Comparison of ENCODE assay signal across 7 mouse cellular contexts in genomic region chr14:46788505-46788901, GRCm38 (mm10). TPM values are rescaled to one million over a fixed set of nuclear protein-coding genes. Genes with fewer than 3 reads are reported as not detected.
DNase-seq lines count a peak whose midpoint lies in the region; ATAC-seq lines count a peak whose summit lies in the region.

No protein-coding gene starts in this region.

- H3K9ac ChIP-seq in lung, embryonic 16.5 days (ENCODE audit: low read length): peak overlapping the region; percentile 46; the same call in 1 of the 2 replicates
- H3K9ac ChIP-seq in intestine, embryonic 16.5 days (ENCODE audit: low read depth, low read length): peak overlapping the region; percentile 6; the same call in 1 of the 2 replicates
- no peak overlapping the region for H3K9ac ChIP-seq in midbrain, embryonic 14.5 days (replicated peaks; ENCODE audit: low read length)

- no peak for DNase-seq in lung, postnatal 36 days
- no peak for DNase-seq in midbrain, embryonic 14.5 days
- DNase-seq in urinary bladder, postnatal 14 days (ENCODE audit: low spot score): no peak
- DNase-seq in urinary bladder, postnatal 4 days (ENCODE audit: low spot score in 2 of 2): no peak

- peak overlapping the region; percentile 96 for H3K4me3 ChIP-seq in lung, embryonic 16.5 days (ENCODE audit: low read length)
- peak overlapping the region; percentile 96 for H3K4me3 ChIP-seq in erythroblast, embryonic 14.5 days (replicated peaks)
- H3K4me3 ChIP-seq in intestine, embryonic 16.5 days (ENCODE audit: low read length): peak overlapping the region; percentile 95
- H3K4me3 ChIP-seq in midbrain, embryonic 14.5 days (replicated peaks; ENCODE audit: low read depth, low read length): peak overlapping the region; percentile 95

- H3K4me1 ChIP-seq in lung, embryonic 16.5 days (replicated peaks; ENCODE audit: control insufficient read depth, insufficient read depth, low read length): peaks cover 13% of the 10 kb centered on the region; the same call in 1 of the 2 replicates
- H3K4me1 ChIP-seq in erythroblast, embryonic 14.5 days (ENCODE audit: control insufficient read depth): peaks cover 37% of the 10 kb centered on the region
- H3K4me1 ChIP-seq in intestine, embryonic 16.5 days (ENCODE audit: control insufficient read depth, insufficient read depth, low read length): peaks cover 7% of the 10 kb centered on the region
- peaks cover 12% of the 10 kb centered on the region; the same call in 1 of the 2 replicates for H3K4me1 ChIP-seq in midbrain, embryonic 14.5 days (ENCODE audit: control insufficient read depth, insufficient read depth, low read length)

- peak; percentile 4; the same call in 1 of the 2 replicates for ATAC-seq in lung, embryonic 16.5 days (ENCODE audit: low read depth)
- ATAC-seq in intestine, embryonic 16.5 days: peak; percentile 72
- 0 out of 2 replicates have a peak, but pooled peaks have one; percentile 6 for ATAC-seq in midbrain, embryonic 14.5 days (ENCODE audit: low FRiP score, low TSS enrichment)

- peak overlapping the region; percentile 41 for H3K4me2 ChIP-seq in lung, embryonic 16.5 days (ENCODE audit: low read depth, low read length)
- H3K4me2 ChIP-seq in intestine, embryonic 16.5 days (ENCODE audit: low read depth, low read length): peak overlapping the region; percentile 26
- H3K4me2 ChIP-seq in midbrain, embryonic 14.5 days (ENCODE audit: low read length): peak overlapping the region; percentile 42

- no peaks in the 10 kb centered on the region for H3K36me3 ChIP-seq in lung, embryonic 16.5 days (ENCODE audit: control insufficient read depth, insufficient read depth, low read length)
- H3K36me3 ChIP-seq in erythroblast, embryonic 14.5 days (ENCODE audit: control insufficient read depth): peaks cover 14% of the 10 kb centered on the region
- H3K36me3 ChIP-seq in intestine, embryonic 16.5 days (ENCODE audit: control insufficient read depth, insufficient read depth, low read length): no peaks in the 10 kb centered on the region
- peaks cover 3% of the 10 kb centered on the region; the same call in 1 of the 2 replicates for H3K36me3 ChIP-seq in midbrain, embryonic 14.5 days (ENCODE audit: control insufficient read depth, insufficient read depth, low read length)

- no peaks in the 10 kb centered on the region for H3K27me3 ChIP-seq in lung, embryonic 16.5 days (ENCODE audit: control insufficient read depth, insufficient read depth, low read depth, low read length)
- no peaks in the 10 kb centered on the region for H3K27me3 ChIP-seq in erythroblast, embryonic 14.5 days (ENCODE audit: control insufficient read depth)
- H3K27me3 ChIP-seq in intestine, embryonic 16.5 days (replicated peaks; ENCODE audit: control insufficient read depth, insufficient read depth, low read length): no peaks in the 10 kb centered on the region
- no peaks in the 10 kb centered on the region for H3K27me3 ChIP-seq in midbrain, embryonic 14.5 days (ENCODE audit: control insufficient read depth, insufficient read depth, low read length)

- peak overlapping the region; percentile 41 for H3K27ac ChIP-seq in lung, embryonic 16.5 days (ENCODE audit: low read length)
- peak overlapping the region; percentile 98 for H3K27ac ChIP-seq in intestine, embryonic 16.5 days (ENCODE audit: low read length)
- no peak overlapping the region; the same call in 1 of the 2 replicates for H3K27ac ChIP-seq in midbrain, embryonic 14.5 days (replicated peaks; ENCODE audit: low read depth, low read length)

- 12% methylated on average over 8 of the region's 8 CpGs for WGBS in lung, embryonic 16.5 days
- WGBS in intestine, embryonic 16.5 days: 22% methylated on average over 8 of the region's 8 CpGs
- 29% methylated on average over 8 of the region's 8 CpGs for WGBS in midbrain, embryonic 14.5 days

- no peaks in the 10 kb centered on the region for H3K9me3 ChIP-seq in lung, embryonic 16.5 days (ENCODE audit: control insufficient read depth, low read length)
- no peaks in the 10 kb centered on the region for H3K9me3 ChIP-seq in erythroblast, embryonic 14.5 days (ENCODE audit: control insufficient read depth, low read length)
- no peaks in the 10 kb centered on the region for H3K9me3 ChIP-seq in intestine, embryonic 16.5 days (ENCODE audit: control insufficient read depth, low read length)
- no peaks in the 10 kb centered on the region for H3K9me3 ChIP-seq in midbrain, embryonic 14.5 days (ENCODE audit: control insufficient read depth, low read length)

RNA-seq across cellular contexts. Expression of gene Cnih1, which starts 0.3 kb away (rescaled TPM):
- 169 and 171 TPM in 2 replicates for polyA plus RNA-seq in lung, embryonic 16.5 days (2015; fragmentation: Nextera tagmentation; extraction: Ambion mirVana)
- polyA plus RNA-seq in erythroblast, embryonic 14.5 days (2012): 5.1 and 6.1 TPM in 2 replicates
- polyA plus RNA-seq in intestine, embryonic 16.5 days (2015; fragmentation: Nextera tagmentation; extraction: Ambion mirVana): 195 and 204 TPM in 2 replicates
- 196 and 204 TPM in 2 replicates for polyA plus RNA-seq in midbrain, embryonic 14.5 days (2014; fragmentation: Nextera tagmentation; extraction: Ambion mirVana)

RNA-seq across cellular contexts. Expression of gene Cdkn3, which starts 28.2 kb away (rescaled TPM):
- polyA plus RNA-seq in lung, embryonic 16.5 days (2015; fragmentation: Nextera tagmentation; extraction: Ambion mirVana): 66.7 and 73.6 TPM in 2 replicates
- polyA plus RNA-seq in erythroblast, embryonic 14.5 days (2012): 2.5 and 2.6 TPM in 2 replicates
- 53.8 and 61.1 TPM in 2 replicates for polyA plus RNA-seq in intestine, embryonic 16.5 days (2015; fragmentation: Nextera tagmentation; extraction: Ambion mirVana)
- polyA plus RNA-seq in midbrain, embryonic 14.5 days (2014; fragmentation: Nextera tagmentation; extraction: Ambion mirVana): 6.2 and 11.7 TPM in 2 replicates

RNA-seq across cellular contexts. Expression of gene Gmfb, which starts 33.5 kb away (rescaled TPM):
- 68.6 and 74.9 TPM in 2 replicates for polyA plus RNA-seq in lung, embryonic 16.5 days (2015; fragmentation: Nextera tagmentation; extraction: Ambion mirVana)
- 0.04 TPM in 2 replicates for polyA plus RNA-seq in erythroblast, embryonic 14.5 days (2012)
- polyA plus RNA-seq in intestine, embryonic 16.5 days (2015; fragmentation: Nextera tagmentation; extraction: Ambion mirVana): 47.5 and 51.2 TPM in 2 replicates
- 118 and 155 TPM in 2 replicates for polyA plus RNA-seq in midbrain, embryonic 14.5 days (2014; fragmentation: Nextera tagmentation; extraction: Ambion mirVana)

RNA-seq across cellular contexts. Expression of gene Cgrrf1, which starts 43.4 kb away (rescaled TPM):
- 48.1 and 49.0 TPM in 2 replicates for polyA plus RNA-seq in lung, embryonic 16.5 days (2015; fragmentation: Nextera tagmentation; extraction: Ambion mirVana)
- polyA plus RNA-seq in erythroblast, embryonic 14.5 days (2012): 2.4 and 2.7 TPM in 2 replicates
- polyA plus RNA-seq in intestine, embryonic 16.5 days (2015; fragmentation: Nextera tagmentation; extraction: Ambion mirVana): 21.9 and 24.0 TPM in 2 replicates
- 23.7 and 24.0 TPM in 2 replicates for polyA plus RNA-seq in midbrain, embryonic 14.5 days (2014; fragmentation: Nextera tagmentation; extraction: Ambion mirVana)

Comparison
In these comparisons a context has a peak if more than half of its experiments do, and no peak if none do; other contexts are left out.
1. ATAC-seq: peak in every context shown above with its lines; median percentile 72 in intestine, embryonic 16.5 days; 6 in midbrain, embryonic 14.5 days; 4 in lung, embryonic 16.5 days.
2. RNA of gene Cnih1, which starts 0.3 kb away (polyA plus RNA-seq): 195 to 204 TPM in intestine, embryonic 16.5 days, 196 to 204 TPM in midbrain, embryonic 14.5 days and 169 to 171 TPM in lung, embryonic 16.5 days; 5.1 to 6.1 TPM in erythroblast, embryonic 14.5 days; every median in the first group is over 10 times any median in the second.
3. RNA of gene Gmfb, which starts 33.5 kb away (polyA plus RNA-seq): 118 to 155 TPM in midbrain, embryonic 14.5 days, 68.6 to 74.9 TPM in lung, embryonic 16.5 days and 47.5 to 51.2 TPM in intestine, embryonic 16.5 days; 0.04 TPM in erythroblast, embryonic 14.5 days; every median in the first group is over 10 times any median in the second.
4. Peak in every context shown above with its lines, with median percentiles within 50 percentile points of each other: H3K4me2 ChIP-seq and H3K4me3 ChIP-seq.